Mouse (Mus musculus) kidney, embryonic 14.5 days (tissue): Measurements from ENCODE around the gene Mex3d. TPM values are rescaled to one million over a fixed set of nuclear protein-coding genes. Genes with fewer than 3 reads are reported as not detected.

Experiments used
- ATAC-seq: fragments of 200-750 bp; cut with Nextera tagmentation; 2 replicates; pipeline ENCODE4 v1.8.0; 2017; ENCODE audit warnings: moderate number of reproducible peaks, mild to moderate bottlenecking, moderate TSS enrichment, moderate library complexity; ENCODE audit not compliant: low FRiP score, low TSS enrichment
- H3K27ac ChIP-seq: fragments of 300-500 bp; sonication (generic); 2 replicates; pipeline ENCODE4 v1.5.1; 2014; ENCODE audit warnings: low read depth, mild to moderate bottlenecking, low read length, moderate library complexity, mixed read lengths
- H3K27me3 ChIP-seq: fragments of 300-500 bp; sonication (generic); 2 replicates; pipeline ENCODE4 v1.6.1; 2014; ENCODE audit warnings: mild to moderate bottlenecking, low read length; ENCODE audit not compliant: control insufficient read depth, insufficient read depth
- H3K36me3 ChIP-seq: fragments of 300-500 bp; sonication (generic); 2 replicates; pipeline ENCODE4 v1.6.1; 2014; ENCODE audit warnings: low read length, mixed read lengths; ENCODE audit not compliant: control insufficient read depth, insufficient read depth
- H3K4me1 ChIP-seq: fragments of 300-500 bp; sonication (generic); 2 replicates; pipeline ENCODE4 v1.6.1; 2014; ENCODE audit warnings: low read length, mixed read lengths; ENCODE audit not compliant: control insufficient read depth, insufficient read depth
- H3K4me2 ChIP-seq: fragments of 300-500 bp; sonication (generic); replicated peaks from 2 replicates; pipeline ENCODE4 v1.6.1; 2014; ENCODE audit warnings: low read depth, mild to moderate bottlenecking, low read length
- H3K4me3 ChIP-seq: fragments of 300-500 bp; sonication (generic); 2 replicates; pipeline ENCODE4 v1.5.1; 2014; ENCODE audit warnings: mild to moderate bottlenecking, low read length
- H3K9ac ChIP-seq: fragments of 300-500 bp; sonication (generic); 2 replicates; pipeline ENCODE4 v1.6.1; 2014; ENCODE audit warnings: low read depth, mild to moderate bottlenecking, low read length, moderate library complexity
- H3K9me3 ChIP-seq: fragments of 300-500 bp; sonication (generic); 2 replicates; pipeline ENCODE4 v1.6.1; 2016; ENCODE audit warnings: low read length; ENCODE audit not compliant: control insufficient read depth
- WGBS: fragments of 180-500 bp; shearing (Covaris S2); extraction: QIAGEN DNeasy Blood & Tissue Kit; methylation state at CpG from one replicate; pipeline ENCODE4 v1.1.7; 2014; 5-methylcytosine and 5-hydroxymethylcytosine counted together
- polyA plus RNA-seq: library from polyadenylated mRNA; unstranded; fragments of >200 nt; fragmentation: Nextera tagmentation; extraction: Ambion mirVana; gene quantifications from 2 replicates; pipeline ENCODE4 v1.2.1, GENCODE M21; 2014

The Mex3d gene
- 8.7 and 14.6 TPM in 2 replicates for polyA plus RNA-seq

DNA sequence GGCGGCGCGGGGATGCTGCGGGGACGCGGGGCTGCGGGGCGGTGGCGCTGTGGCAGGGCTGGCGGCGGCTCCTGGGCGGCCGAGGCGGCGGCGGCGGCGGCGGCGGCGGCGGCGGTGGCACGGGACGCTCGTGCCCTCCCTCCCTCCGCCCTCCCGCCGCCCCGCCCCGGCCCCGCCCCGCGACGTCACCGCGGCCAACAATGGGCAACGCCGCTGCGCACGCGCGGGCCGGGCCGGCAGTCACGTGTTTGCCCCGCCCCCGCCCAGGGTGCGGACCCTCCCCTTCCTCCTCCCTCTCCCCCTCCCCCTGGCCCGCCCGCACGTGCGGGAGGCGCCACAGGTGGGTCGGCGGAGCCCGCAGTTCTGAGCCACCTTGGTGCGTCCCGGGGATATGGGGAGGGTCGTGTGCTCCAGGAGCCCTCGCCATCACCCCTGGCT, at the start of gene Mex3d:
Mex3d (minus strand) TSS at position 138 of the 438 bp plus-strand sequence.
- peak within 1 kb of the TSS; percentile 97 for H3K9ac ChIP-seq
- peak within 1 kb of the TSS; percentile 90 for H3K4me3 ChIP-seq
- H3K36me3 ChIP-seq, result peaks cover 46% of the 10 kb centered on the region
- H3K27me3 ChIP-seq, result no peaks in the 10 kb centered on the region
- peak within 1 kb of the TSS; percentile 85 for H3K27ac ChIP-seq
- H3K4me1 ChIP-seq, result peaks cover 33% of the 10 kb centered on the region
- H3K9me3 ChIP-seq, result no peaks in the 10 kb centered on the region
- ATAC-seq, result peak; percentile 55
- H3K4me2 ChIP-seq, result peak within 1 kb of the TSS; percentile 94
- 0% methylated on average over 8 of the region's 61 CpGs for WGBS

DNA sequence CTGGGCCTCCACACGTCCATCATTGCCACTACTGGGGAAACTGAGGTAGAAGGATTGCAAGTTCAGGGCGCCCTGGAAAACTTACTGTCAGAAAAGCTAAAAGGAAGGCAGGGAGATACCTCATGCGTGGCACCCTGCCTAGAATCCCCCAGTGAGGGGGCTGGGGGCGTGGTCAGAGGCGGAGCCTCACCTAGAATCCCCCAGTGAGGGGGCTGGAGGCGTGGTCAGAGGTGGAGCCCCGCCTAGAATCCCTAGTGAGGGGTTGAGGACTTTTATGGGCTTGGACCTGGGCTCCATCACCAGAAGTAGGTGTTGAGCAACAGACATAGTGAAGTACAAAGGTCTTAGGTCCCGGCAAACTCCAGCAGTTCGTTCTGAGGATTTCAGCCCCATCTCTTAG, 48.8 kb upstream of the Mex3d start:
- 0 out of 2 replicates have a peak overlapping the region, but pooled peaks have one; percentile 23 for H3K9ac ChIP-seq
- H3K4me3 ChIP-seq, result no peak overlapping the region
- H3K27me3 ChIP-seq, result no peaks in the 10 kb centered on the region
- H3K4me2 ChIP-seq, result no peak overlapping the region
- no peaks in the 10 kb centered on the region for H3K9me3 ChIP-seq
- ATAC-seq, result no peak
- H3K27ac ChIP-seq, result no peak overlapping the region
- no peaks in the 10 kb centered on the region for H3K36me3 ChIP-seq
- 12% methylated on average over 9 of the region's 9 CpGs for WGBS
- peaks cover 12% of the 10 kb centered on the region for H3K4me1 ChIP-seq

GRCm38 (mm10) chr10:80435764-80436163, 48.3 kb upstream of the Mex3d start:
- peak overlapping the region; percentile 23 for H3K9ac ChIP-seq
- no peak overlapping the region for H3K27ac ChIP-seq
- H3K4me3 ChIP-seq, result no peak overlapping the region
- 53% methylated on average over 7 of the region's 7 CpGs for WGBS
- peaks cover 17% of the 10 kb centered on the region for H3K4me1 ChIP-seq
- no peak overlapping the region for H3K4me2 ChIP-seq
- H3K36me3 ChIP-seq, result peaks cover 1% of the 10 kb centered on the region; the same call in 1 of the 2 replicates
- no peaks in the 10 kb centered on the region for H3K27me3 ChIP-seq
- no peak for ATAC-seq
- H3K9me3 ChIP-seq, result no peaks in the 10 kb centered on the region

GRCm38 (mm10) chr10:80434823-80435222, 47.4 kb upstream of the Mex3d start:
- WGBS, result 77% methylated on average over 3 of the region's 3 CpGs
- Histone ChIP-seq H3K4me3 (no peak overlapping the region), H3K9ac (no peak overlapping the region), H3K36me3 (peaks cover 11% of the 10 kb centered on the region), H3K4me2 (no peak overlapping the region), H3K9me3 (no peaks in the 10 kb centered on the region), H3K4me1 (peaks cover 25% of the 10 kb centered on the region), H3K27me3 (no peaks in the 10 kb centered on the region), H3K27ac (no peak overlapping the region)
- no peak for ATAC-seq

DNA sequence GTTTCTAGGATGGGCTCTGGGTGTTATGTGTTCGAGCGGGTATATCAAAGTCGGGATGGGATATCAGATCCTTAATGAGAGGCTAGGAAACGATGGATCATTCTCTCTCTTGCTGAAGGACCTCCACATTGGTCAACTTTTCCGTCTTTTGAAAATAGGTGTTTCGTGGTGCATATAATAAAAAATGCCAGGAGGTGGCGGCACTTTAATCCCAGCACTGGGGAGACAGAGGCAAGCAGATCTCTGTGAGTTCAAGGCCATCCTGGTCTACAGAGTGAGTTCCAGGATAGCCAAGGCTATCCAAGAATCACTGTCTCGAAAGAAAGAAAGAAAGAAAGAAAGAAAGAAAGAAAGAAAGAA, 46.8 kb upstream of the Mex3d start:
- 13% methylated on average over 8 of the region's 8 CpGs for WGBS
- H3K4me1 ChIP-seq, result peaks cover 28% of the 10 kb centered on the region
- ATAC-seq, result no peak
- peaks cover 17% of the 10 kb centered on the region for H3K36me3 ChIP-seq
- H3K4me2 ChIP-seq, result peak overlapping the region; percentile 9; the same call in 1 of the 2 replicates
- no peak overlapping the region for H3K27ac ChIP-seq
- H3K9ac ChIP-seq, result no peak overlapping the region
- no peaks in the 10 kb centered on the region for H3K9me3 ChIP-seq
- peak overlapping the region; percentile 98; the same call in 1 of the 2 replicates for H3K4me3 ChIP-seq
- no peaks in the 10 kb centered on the region for H3K27me3 ChIP-seq

- under 1% methylated on average over 58 of the region's 61 CpGs for WGBS
- Histone ChIP-seq H3K4me1 (peaks cover 28% of the 10 kb centered on the region), H3K27me3 (no peaks in the 10 kb centered on the region), H3K9ac (peak within 1 kb of the TSS; percentile 100), H3K4me3 (peak within 1 kb of the TSS; percentile 98), H3K9me3 (no peaks in the 10 kb centered on the region), H3K4me2 (peak within 1 kb of the TSS; percentile 92), H3K27ac (peak within 1 kb of the TSS; percentile 91), H3K36me3 (peaks cover 22% of the 10 kb centered on the region)
- ATAC-seq, result peak; percentile 92
Measured at GRCm38 (mm10) chr10:80433513-80434232, 46.2 kb upstream of the Mex3d start, which contains the start of gene Tcf3. TSS of gene Tcf3 (minus strand) at chr10:80433647.

DNA sequence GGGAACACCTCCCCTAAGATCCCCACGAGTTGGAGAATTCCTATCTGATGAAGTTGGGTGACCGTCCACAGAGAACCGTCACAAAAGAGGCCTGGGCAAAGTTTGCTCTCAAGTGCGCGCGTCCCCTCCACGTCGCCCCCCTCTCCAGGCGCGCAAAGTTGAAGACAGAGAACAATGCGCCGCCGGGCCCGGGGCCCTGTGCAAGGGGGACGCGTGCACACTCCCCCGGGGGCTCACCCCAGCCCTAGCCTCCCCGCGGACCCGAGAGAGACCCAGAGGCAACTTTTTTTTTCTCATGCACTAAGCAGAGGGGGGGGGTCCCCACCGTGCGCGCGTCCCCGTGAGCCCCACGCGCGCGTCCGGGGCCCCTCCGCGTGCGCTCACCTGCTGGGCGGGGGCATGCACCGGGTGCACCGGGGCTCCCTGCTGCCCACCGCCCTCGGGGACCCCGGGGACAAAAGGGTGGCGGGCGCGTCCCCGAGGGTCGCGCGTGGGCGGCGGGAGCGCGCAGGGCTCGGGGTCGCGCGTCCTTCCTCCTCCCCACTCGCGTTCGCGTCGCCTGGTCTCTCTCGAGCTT, 45.6 kb upstream of the Mex3d start:
- no peaks in the 10 kb centered on the region for H3K9me3 ChIP-seq
- peak overlapping the region; percentile 92 for H3K4me2 ChIP-seq
- peaks cover 29% of the 10 kb centered on the region for H3K36me3 ChIP-seq
- peak overlapping the region; percentile 91 for H3K27ac ChIP-seq
- WGBS, result 0% methylated on average over 39 of the region's 60 CpGs
- peaks cover 28% of the 10 kb centered on the region for H3K4me1 ChIP-seq
- H3K9ac ChIP-seq, result peak overlapping the region; percentile 100
- 0 out of 2 replicates have a peak, but pooled peaks have one; percentile 13 for ATAC-seq
- peak overlapping the region; percentile 98 for H3K4me3 ChIP-seq
- no peaks in the 10 kb centered on the region for H3K27me3 ChIP-seq

- ATAC-seq, result no peak
- Histone ChIP-seq H3K36me3 (peaks cover 35% of the 10 kb centered on the region), H3K27ac (peak overlapping the region; percentile 91; the same call in 1 of the 2 replicates), H3K4me2 (peak overlapping the region; percentile 92), H3K9ac (peak overlapping the region; percentile 100), H3K9me3 (no peaks in the 10 kb centered on the region), H3K4me3 (peak overlapping the region; percentile 98), H3K4me1 (peaks cover 28% of the 10 kb centered on the region), H3K27me3 (no peaks in the 10 kb centered on the region)
- WGBS, result 3% methylated on average over 4 of the region's 4 CpGs
Measured at GRCm38 (mm10) chr10:80432387-80432785, 44.9 kb upstream of the Mex3d start.
